Mouse (Mus musculus) forebrain, postnatal 0 days (tissue): ENCODE results near the gene Cep164. TPM values are rescaled to one million over a fixed set of nuclear protein-coding genes. Genes with fewer than 3 reads are reported as not detected.

Experiments
- ATAC-seq: fragments of 200-750 bp; cut with Nextera tagmentation; 2 replicates; pipeline ENCODE4 v1.8.0; 2017; ENCODE audit warnings: mild to moderate bottlenecking, moderate library complexity
- DNase-seq: peaks from one replicate; pipeline ENCODE4 v3.0.0-alpha.2; 2015
- H3K27ac ChIP-seq: fragments of 300-500 bp; sonication (generic); 2 replicates; pipeline ENCODE4 v1.5.1; 2014; ENCODE audit warnings: low read depth, mild to moderate bottlenecking, antibody characterized with exemption, low read length, moderate library complexity, mixed read lengths
- H3K27me3 ChIP-seq: fragments of 300-500 bp; sonication (generic); 2 replicates; pipeline ENCODE4 v1.6.1; 2014; ENCODE audit warnings: mild to moderate bottlenecking, low read length, mixed read lengths; ENCODE audit not compliant: insufficient read depth
- H3K36me3 ChIP-seq: fragments of 300-500 bp; sonication (generic); 2 replicates; pipeline ENCODE4 v1.6.1; 2014; ENCODE audit warnings: mild to moderate bottlenecking, moderate library complexity; ENCODE audit not compliant: insufficient read depth
- H3K4me1 ChIP-seq: fragments of 300-500 bp; sonication (generic); 2 replicates; pipeline ENCODE4 v1.6.1; 2014; ENCODE audit warnings: antibody characterized with exemption; ENCODE audit not compliant: insufficient read depth
- H3K4me2 ChIP-seq: fragments of 300-500 bp; sonication (generic); 2 replicates; pipeline ENCODE4 v1.6.1; 2014; ENCODE audit warnings: low read depth, mild to moderate bottlenecking, moderate library complexity
- H3K4me3 ChIP-seq: fragments of 300-500 bp; sonication (generic); 2 replicates; pipeline ENCODE4 v1.5.1; 2014; ENCODE audit warnings: low read depth, low read length, mixed read lengths
- H3K9ac ChIP-seq: fragments of 300-500 bp; sonication (generic); 2 replicates; pipeline ENCODE4 v1.6.1; 2014; ENCODE audit warnings: mild to moderate bottlenecking
- H3K9me3 ChIP-seq: fragments of 300-500 bp; sonication (generic); 2 replicates; pipeline ENCODE4 v1.6.1; 2016; ENCODE audit warnings: low read length
- CTCF ChIP-seq: sonication (generic); IDR thresholded peaks from 2 replicates; pipeline ENCODE4 v1.5.1; 2016; ENCODE audit warnings: antibody characterized with exemption, control low read depth, low read depth
- WGBS: fragments of 180-500 bp; shearing (Covaris S2); extraction: QIAGEN DNeasy Blood & Tissue Kit; methylation state at CpG from one replicate; pipeline ENCODE4 v1.1.7; 2014; 5-methylcytosine and 5-hydroxymethylcytosine counted together
- polyA plus RNA-seq: library from polyadenylated mRNA; unstranded; fragments of >200 nt; fragmentation: Nextera tagmentation; extraction: Ambion mirVana; gene quantifications from 2 replicates; pipeline ENCODE4 v1.2.1, GENCODE M21; 2015
- total RNA-seq: library from RNA; depleted of rRNA; stranded (reverse); fragments of >200 nt; gene quantifications from 2 replicates; pipeline ENCODE4 v1.2.3, GENCODE M21; 2014

Cep164 gene
- total and polyA plus RNA-seq, 2 experiments from 2014 or later, result 10.4 to 22.0 TPM

- Histone ChIP-seq H3K27ac (0 out of 2 replicates have a peak overlapping the region, but pooled peaks have one; percentile 17), H3K27me3 (no peaks in the 10 kb centered on the region), H3K9ac (no peak overlapping the region), H3K36me3 (peaks cover 6% of the 10 kb centered on the region; the same call in 1 of the 2 replicates), H3K4me1 (peaks cover 10% of the 10 kb centered on the region), H3K4me3 (no peak overlapping the region), H3K9me3 (no peaks in the 10 kb centered on the region), H3K4me2 (no peak overlapping the region)
- TF ChIP-seq CTCF, result no peak
- 56% methylated on average over 8 of the region's 8 CpGs for WGBS
- peak; percentile 84 for DNase-seq
- peak; percentile 34 for ATAC-seq
These were observed 29.1 kb downstream of the Cep164 start for GRCm38 (mm10) chr9:45799402-45799801.

DNA sequence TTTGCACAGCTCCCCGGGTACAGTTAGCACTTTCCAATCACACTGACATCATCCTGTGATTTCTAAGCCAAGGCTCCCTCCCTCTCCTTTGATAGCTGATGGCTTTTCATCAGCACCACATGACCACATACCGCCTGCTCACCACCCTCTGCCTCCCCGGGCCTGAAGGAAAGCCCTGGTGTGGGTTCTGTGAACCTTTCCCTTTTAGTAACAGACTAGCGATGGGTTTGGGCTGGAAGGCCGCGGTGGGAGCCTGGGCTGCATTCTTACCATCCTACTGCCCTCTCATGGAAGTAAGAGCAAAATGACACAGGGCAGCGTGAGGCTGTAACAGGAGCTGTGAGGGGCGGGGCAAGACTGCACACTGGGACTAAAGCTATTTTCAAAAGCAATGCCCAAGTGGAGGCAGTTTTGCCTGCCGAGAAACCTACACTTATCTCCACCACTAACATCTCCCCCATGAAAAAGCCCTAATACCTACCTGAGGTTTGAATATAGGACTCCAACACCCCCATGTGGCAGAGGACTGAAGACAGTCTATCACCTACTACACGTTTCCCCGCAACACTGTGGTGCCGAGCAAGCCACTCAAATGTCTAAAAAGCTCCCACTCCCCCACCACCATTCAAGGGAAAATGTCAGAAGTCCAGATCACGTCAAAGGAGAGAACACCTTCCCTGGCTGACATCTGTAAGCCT lies 29.9 kb downstream of the Cep164 start:
- no peaks in the 10 kb centered on the region for H3K27me3 ChIP-seq
- peak overlapping the region; percentile 64; the same call in 1 of the 2 replicates for H3K27ac ChIP-seq
- H3K9me3 ChIP-seq, result no peaks in the 10 kb centered on the region
- no peak overlapping the region for H3K9ac ChIP-seq
- ATAC-seq (peak; percentile 80), DNase-seq (peak; percentile 72)
- peak; percentile 59 for TF ChIP-seq CTCF
- no peak overlapping the region for H3K4me2 ChIP-seq
- peaks cover 12% of the 10 kb centered on the region; the same call in 1 of the 2 replicates for H3K36me3 ChIP-seq
- no peak overlapping the region for H3K4me3 ChIP-seq
- H3K4me1 ChIP-seq, result peaks cover 10% of the 10 kb centered on the region
- WGBS, result 8% methylated on average over 13 of the region's 13 CpGs

DNA sequence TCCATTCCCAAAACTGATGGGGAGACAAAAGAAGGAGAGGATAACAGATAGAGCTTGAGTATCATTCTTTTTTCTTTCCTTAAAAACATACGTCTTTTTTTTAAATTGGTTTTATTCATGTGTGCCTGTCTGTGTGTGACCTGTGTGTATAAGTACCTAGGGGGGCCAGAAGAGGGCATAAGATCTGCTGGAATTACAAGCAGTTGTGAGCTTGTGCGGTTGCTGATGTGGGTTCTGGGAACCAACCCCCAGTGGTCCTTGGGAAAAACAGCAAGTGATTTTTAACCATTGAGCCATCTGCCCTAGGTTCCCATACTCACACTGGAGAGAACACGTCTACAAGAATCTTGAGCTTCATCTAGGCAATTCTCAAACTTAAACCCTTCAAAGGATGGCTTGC lies 31.2 kb downstream of the Cep164 start:
- no peak for ATAC-seq
- Histone ChIP-seq H3K4me1 (peaks cover 10% of the 10 kb centered on the region), H3K27me3 (no peaks in the 10 kb centered on the region), H3K9ac (no peak overlapping the region), H3K36me3 (peaks cover 12% of the 10 kb centered on the region; the same call in 1 of the 2 replicates), H3K4me2 (no peak overlapping the region), H3K27ac (no peak overlapping the region), H3K4me3 (no peak overlapping the region), H3K9me3 (no peaks in the 10 kb centered on the region)
- 0 out of 2 replicates have a peak, but pooled peaks have one; percentile 39 for TF ChIP-seq CTCF
- DNase-seq, result no peak
- WGBS, result 67% methylated on average over 3 of the region's 3 CpGs

DNA sequence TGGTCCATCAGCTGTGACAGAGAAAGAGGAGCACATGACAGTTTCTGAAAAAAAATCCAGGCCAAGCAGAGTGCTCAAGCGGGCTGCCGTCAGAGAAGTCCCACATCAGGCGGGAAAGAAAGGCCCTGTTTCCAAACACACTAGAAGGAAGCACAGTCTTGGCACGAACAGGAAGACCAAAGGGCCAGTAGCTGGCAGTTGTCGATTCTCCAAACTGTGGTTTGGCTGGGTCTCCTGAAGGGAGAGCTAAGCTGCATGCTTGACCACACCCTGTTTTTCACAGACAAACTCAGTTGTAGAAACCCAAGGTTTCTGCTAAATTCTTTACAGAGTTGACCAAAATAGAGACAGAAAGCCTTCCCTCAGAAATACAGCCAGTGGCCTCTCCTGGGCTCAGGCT lies 32.8 kb downstream of the Cep164 start:
- no peak for TF ChIP-seq CTCF
- no peak overlapping the region for H3K4me3 ChIP-seq
- peaks cover 12% of the 10 kb centered on the region; the same call in 1 of the 2 replicates for H3K36me3 ChIP-seq
- WGBS, result 80% methylated on average over 5 of the region's 5 CpGs
- H3K9ac ChIP-seq, result no peak overlapping the region
- no peak overlapping the region for H3K27ac ChIP-seq
- no peaks in the 10 kb centered on the region for H3K9me3 ChIP-seq
- H3K27me3 ChIP-seq, result no peaks in the 10 kb centered on the region
- DNase-seq, result no peak
- no peak overlapping the region for H3K4me2 ChIP-seq
- ATAC-seq, result no peak
- H3K4me1 ChIP-seq, result peaks cover 10% of the 10 kb centered on the region

GRCm38 (mm10) chr9:45793697-45794096 lies 34.8 kb downstream of the Cep164 start:
- no peak overlapping the region for H3K4me2 ChIP-seq
- H3K27ac ChIP-seq, result no peak overlapping the region
- DNase-seq (peak; percentile 21), ATAC-seq (no peak)
- no peak overlapping the region for H3K4me3 ChIP-seq
- peaks cover 9% of the 10 kb centered on the region for H3K4me1 ChIP-seq
- no peak overlapping the region for H3K9ac ChIP-seq
- no peaks in the 10 kb centered on the region for H3K27me3 ChIP-seq
- TF ChIP-seq CTCF, result no peak
- 74% methylated on average over 6 of the region's 6 CpGs for WGBS
- no peaks in the 10 kb centered on the region for H3K9me3 ChIP-seq
- H3K36me3 ChIP-seq, result 0 out of 2 replicates have a peak, but pooled peaks cover 9% of the 10 kb centered on the region

DNA sequence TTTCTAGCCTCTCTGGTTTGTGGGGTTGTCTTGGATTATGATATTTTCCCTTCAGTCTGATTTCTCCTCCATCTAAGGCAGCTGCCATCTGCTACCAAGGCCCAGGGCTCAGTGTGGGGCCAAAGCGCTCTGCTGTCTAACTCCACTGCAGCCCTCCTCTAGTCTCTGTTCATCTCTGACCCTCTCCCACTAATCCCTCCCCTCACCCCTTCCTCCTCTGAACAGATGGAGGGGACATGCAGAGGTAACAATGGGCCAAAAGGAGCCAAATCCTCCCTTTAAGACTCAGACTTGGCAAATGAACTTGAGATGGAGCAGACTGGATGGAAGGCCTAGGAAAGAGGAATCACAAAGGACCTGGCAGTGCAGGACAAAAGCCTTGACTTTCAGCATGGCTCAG lies 36.3 kb downstream of the Cep164 start:
- H3K27ac ChIP-seq, result no peak overlapping the region
- ATAC-seq, result no peak
- no peaks in the 10 kb centered on the region for H3K9me3 ChIP-seq

DNA sequence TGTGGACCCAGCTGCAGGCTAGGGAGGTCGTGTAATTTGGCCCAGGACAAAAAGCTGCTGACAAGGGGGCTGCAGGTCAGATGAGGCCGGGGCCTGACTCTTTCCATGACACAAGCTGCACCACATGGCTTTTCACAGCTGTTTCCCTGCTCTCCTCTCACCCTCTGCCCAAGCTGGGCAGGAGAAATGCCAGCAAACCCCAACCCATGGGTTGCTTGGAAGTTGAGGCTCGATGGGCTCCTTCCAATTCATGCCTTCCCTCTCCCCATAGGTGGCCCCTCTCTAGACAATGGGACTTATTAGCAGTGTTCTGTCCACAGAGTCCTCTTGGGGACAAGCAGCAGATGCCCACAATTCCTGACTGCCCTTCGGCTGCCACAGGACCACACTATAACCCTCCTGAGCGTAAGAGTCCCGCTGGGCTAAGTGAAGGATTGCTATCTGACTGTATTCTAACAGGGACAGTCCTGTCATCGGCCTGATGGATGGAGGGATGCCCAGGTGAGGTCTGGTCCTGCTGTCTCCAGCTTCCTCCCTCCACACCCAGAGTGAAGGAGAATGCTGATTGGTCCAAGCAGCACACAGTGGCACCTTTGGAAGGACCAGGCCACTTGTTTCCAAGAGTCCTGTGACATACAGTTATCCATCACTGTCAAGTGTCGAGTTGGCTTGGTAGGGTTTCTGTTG lies 36.9 kb downstream of the Cep164 start:
- H3K4me1 ChIP-seq, result no peaks in the 10 kb centered on the region
- no peaks in the 10 kb centered on the region for H3K9me3 ChIP-seq
- no peak overlapping the region for H3K4me3 ChIP-seq
- H3K36me3 ChIP-seq, result 0 out of 2 replicates have a peak, but pooled peaks cover 17% of the 10 kb centered on the region
- DNase-seq (no peak), ATAC-seq (no peak)
- WGBS, result 82% methylated on average over 8 of the region's 8 CpGs
- H3K27ac ChIP-seq, result no peak overlapping the region
- no peak overlapping the region for H3K9ac ChIP-seq
- H3K4me2 ChIP-seq, result no peak overlapping the region
- H3K27me3 ChIP-seq, result no peaks in the 10 kb centered on the region
- no peak for TF ChIP-seq CTCF

More for the DNA sequence above, 36.3 kb downstream of the Cep164 start:
- H3K4me3 ChIP-seq, result no peak overlapping the region
- H3K4me2 ChIP-seq, result no peak overlapping the region
- no peak overlapping the region for H3K9ac ChIP-seq
- WGBS, result 74% methylated on average over 1 of the region's 1 CpGs
- H3K36me3 ChIP-seq, result 0 out of 2 replicates have a peak, but pooled peaks cover 11% of the 10 kb centered on the region
- no peaks in the 10 kb centered on the region for H3K4me1 ChIP-seq
- no peaks in the 10 kb centered on the region for H3K27me3 ChIP-seq
- TF ChIP-seq CTCF, result no peak
- DNase-seq, result no peak
